Mouse (Mus musculus): ENCODE measurements around the gene Gm8138.
"Not testable (repeated sequence)": the region's sequence is repeated elsewhere in the genome, so short reads cannot be mapped to it uniquely, and the experiment has no call there.

Gene Gm8138

GRCm38 (mm10) chr14:43416250-43416649 is at the start of gene Gm8138:
Gene Gm8138 (minus strand): TSS chr14:43416350.
- not testable (repeated sequence) for DNase-seq (ENCODE audit: low spot score)

GRCm38 (mm10) chr14:43361713-43362112 is 54.4 kb downstream of the Gm8138 start:
- DNase-seq (ENCODE audit: low spot score) = not testable (repeated sequence)
